20 mouse cellular contexts compared by ENCODE assay signal in genomic region chr1:52801651-52802050, GRCm38 (mm10). TPM values are rescaled to one million over a fixed set of nuclear protein-coding genes. Genes with fewer than 3 reads are reported as not detected.
DNase-seq lines count a peak whose midpoint lies in the region; ATAC-seq and TF ChIP-seq lines count a peak whose summit lies in the region.
"Had no signal": no experiment of that assay in that cellular context is flagged by ENCODE, and none has a peak within 500 bp of the region (broad histone marks: within the 10 kb centered on the region; RNA-seq: fewer than 3 reads in every experiment).

No protein-coding gene starts in this region.

- no peak for TF ChIP-seq POLR2A in kidney, adult 2 months (IDR thresholded peaks at IDR 0.05; ENCODE audit: low read depth, low read length)
- TF ChIP-seq POLR2A in spleen, adult 2 months (IDR thresholded peaks at IDR 0.05; ENCODE audit: low read depth, low read length), result no peak

- H3K4me3 ChIP-seq in kidney, embryonic 14.5 days (ENCODE audit: low read length), result no peak overlapping the region
- no peak overlapping the region for H3K4me3 ChIP-seq in kidney, adult 2 months (ENCODE audit: insufficient read depth, low read depth, low read length)
- no peak overlapping the region for H3K4me3 ChIP-seq in spleen, adult 2 months (ENCODE audit: extremely low read depth, insufficient read depth, insufficient read length)
- no peak overlapping the region for H3K4me3 ChIP-seq in forebrain, embryonic 13.5 days
- H3K4me3 ChIP-seq: embryonic facial prominence, embryonic 10.5 days; erythroblast, embryonic 14.5 days; gastrocnemius, adult 2 months; heart, embryonic 15.5 days; midbrain, embryonic 12.5 days had no signal

- no peak for TF ChIP-seq CTCF in kidney, adult 2 months (conservative IDR thresholded peaks at IDR 0.05; ENCODE audit: insufficient read depth, insufficient read length, low read depth, low read length)
- TF ChIP-seq CTCF in spleen, adult 2 months (IDR thresholded peaks at IDR 0.05; ENCODE audit: extremely low read depth, insufficient read depth, insufficient read length, insufficient replicate concordance), result no peak

- no peak for ATAC-seq in kidney, embryonic 14.5 days (ENCODE audit: low FRiP score, low TSS enrichment)
- ATAC-seq in megakaryocyte, adult 5-6 weeks (ENCODE audit: poor library complexity, severe bottlenecking), result peak; percentile 67
- ATAC-seq in forebrain, embryonic 13.5 days, result no peak
- ATAC-seq: forebrain, embryonic 16.5 days; intestine, embryonic 16.5 days had no signal

- peaks cover 17% of the 10 kb centered on the region for H3K4me1 ChIP-seq in kidney, embryonic 14.5 days (ENCODE audit: control insufficient read depth, insufficient read depth, low read length)
- H3K4me1 ChIP-seq in kidney, adult 2 months (ENCODE audit: control insufficient read depth, insufficient read depth, low read length), result 0 out of 2 replicates have a peak, but pooled peaks cover 4% of the 10 kb centered on the region
- H3K4me1 ChIP-seq in spleen, adult 2 months (ENCODE audit: control insufficient read depth, insufficient read depth, insufficient read length), result peaks cover 12% of the 10 kb centered on the region
- 0 out of 2 replicates have a peak, but pooled peaks cover 3% of the 10 kb centered on the region for H3K4me1 ChIP-seq in forebrain, embryonic 13.5 days
- H3K4me1 ChIP-seq: embryonic facial prominence, embryonic 10.5 days had no signal

- H3K27me3 ChIP-seq in kidney, embryonic 14.5 days (ENCODE audit: control insufficient read depth, insufficient read depth, low read length), result no peaks in the 10 kb centered on the region
- no peaks in the 10 kb centered on the region for H3K27me3 ChIP-seq in kidney, adult 2 months (replicated peaks; ENCODE audit: control insufficient read depth, insufficient read depth, low read length)
- no peaks in the 10 kb centered on the region for H3K27me3 ChIP-seq in spleen, adult 2 months (ENCODE audit: control insufficient read depth, insufficient read depth, low read length)
- no peaks in the 10 kb centered on the region for H3K27me3 ChIP-seq in forebrain, embryonic 13.5 days
- H3K27me3 ChIP-seq: heart, embryonic 15.5 days; midbrain, embryonic 12.5 days had no signal

- H3K36me3 ChIP-seq in kidney, embryonic 14.5 days (ENCODE audit: control insufficient read depth, insufficient read depth, low read length), result no peaks in the 10 kb centered on the region
- H3K36me3 ChIP-seq in kidney, adult 2 months (ENCODE audit: control insufficient read depth, insufficient read depth, low read length), result no peaks in the 10 kb centered on the region
- no peaks in the 10 kb centered on the region for H3K36me3 ChIP-seq in spleen, adult 2 months (ENCODE audit: control insufficient read depth, insufficient read depth, low read length)
- H3K36me3 ChIP-seq in forebrain, embryonic 13.5 days (ENCODE audit: poor library complexity, severe bottlenecking), result no peaks in the 10 kb centered on the region
- H3K36me3 ChIP-seq: embryonic facial prominence, embryonic 10.5 days; G1E; heart, embryonic 15.5 days; midbrain, embryonic 12.5 days had no signal

- H3K9ac ChIP-seq in kidney, embryonic 14.5 days (ENCODE audit: low read depth, low read length), result no peak overlapping the region
- H3K9ac ChIP-seq in forebrain, embryonic 13.5 days, result no peak overlapping the region
- H3K9ac ChIP-seq: heart, embryonic 15.5 days; midbrain, embryonic 12.5 days had no signal

- no peak for DNase-seq in kidney, adult 2 months
- no peak for DNase-seq in spleen, adult 2 months (ENCODE audit: low read depth in 1 of 2, low spot score in 2 of 2)
- DNase-seq in spleen, postnatal 14 days (ENCODE audit: low spot score in 2 of 2), result no peak
- no peak for DNase-seq in MN1 (ENCODE audit: low spot score)
- no peak for DNase-seq in frontal cortex, postnatal 10 days (ENCODE audit: low spot score in 2 of 2)
- DNase-seq: adrenal gland, postnatal 25 days; cerebellum, postnatal 14 days; gastrocnemius, adult 2 months; lung, postnatal 10 days; right cerebral cortex, postnatal 25 days had no signal

- H3K27ac ChIP-seq in kidney, embryonic 14.5 days (ENCODE audit: low read depth, low read length), result peak overlapping the region; percentile 86
- H3K27ac ChIP-seq in kidney, adult 2 months (ENCODE audit: insufficient read depth, low read depth, low read length), result no peak overlapping the region
- H3K27ac ChIP-seq in spleen, adult 2 months (ENCODE audit: insufficient read depth, low read length), result peak overlapping the region; percentile 20; the same call in 1 of the 2 replicates
- H3K27ac ChIP-seq in forebrain, embryonic 13.5 days, result no peak overlapping the region
- H3K27ac ChIP-seq: embryonic facial prominence, embryonic 10.5 days; gastrocnemius, adult 2 months; heart, embryonic 15.5 days; midbrain, embryonic 12.5 days had no signal

- WGBS in kidney, embryonic 14.5 days, result 62% methylated on average over 5 of the region's 5 CpGs
- 71% methylated on average over 5 of the region's 5 CpGs for WGBS in kidney, adult 2 months
- 28% methylated on average over 5 of the region's 5 CpGs for WGBS in spleen, adult 2 months
- 87% methylated on average over 5 of the region's 5 CpGs for WGBS in forebrain, embryonic 13.5 days

- H3K4me2 ChIP-seq in kidney, embryonic 14.5 days (replicated peaks; ENCODE audit: low read depth, low read length), result no peak overlapping the region
- no peak overlapping the region for H3K4me2 ChIP-seq in forebrain, embryonic 13.5 days
- H3K4me2 ChIP-seq: heart, embryonic 15.5 days; midbrain, embryonic 12.5 days had no signal

- no peaks in the 10 kb centered on the region for H3K9me3 ChIP-seq in kidney, embryonic 14.5 days (ENCODE audit: control insufficient read depth, low read length)
- no peaks in the 10 kb centered on the region for H3K9me3 ChIP-seq in forebrain, embryonic 13.5 days (replicated peaks)
- H3K9me3 ChIP-seq: embryonic facial prominence, embryonic 10.5 days; G1E; heart, embryonic 15.5 days; midbrain, embryonic 12.5 days had no signal

RNA-seq across cellular contexts. Expression of gene Inpp1, which starts 15.8 kb away (rescaled TPM):
- 12.0 and 12.9 TPM in 2 replicates for polyA plus RNA-seq in kidney, embryonic 14.5 days (2014; fragmentation: Nextera tagmentation; extraction: Ambion mirVana)
- polyA plus RNA-seq in kidney, adult 2 months (2012; rRNA removed), result 6.8 and 6.9 TPM in 2 replicates
- 11.3 and 12.1 TPM in 2 replicates for polyA plus RNA-seq in spleen, adult 2 months (2012; rRNA removed)
- 6.6 and 12.5 TPM in 2 replicates for total RNA-seq in megakaryocyte, adult 5-6 weeks (2015)
- 10.1 and 13.4 TPM in 2 replicates for total RNA-seq in megakaryocyte, adult 5-6 weeks (2017)
- polyA plus RNA-seq in forebrain, embryonic 13.5 days (2015; fragmentation: Nextera tagmentation; extraction: Ambion mirVana), result 13.5 and 18.3 TPM in 2 replicates
- polyA plus RNA-seq: G1E had no signal

RNA-seq across cellular contexts. Expression of gene Hibch, which starts 43.1 kb away (rescaled TPM):
- 23.4 and 27.8 TPM in 2 replicates for polyA plus RNA-seq in kidney, embryonic 14.5 days (2014; fragmentation: Nextera tagmentation; extraction: Ambion mirVana)
- 39.2 and 49.7 TPM in 2 replicates for polyA plus RNA-seq in kidney, adult 2 months (2012; rRNA removed)
- polyA plus RNA-seq in spleen, adult 2 months (2012; rRNA removed), result 7.4 and 7.6 TPM in 2 replicates
- 21.7 and 22.8 TPM in 2 replicates for total RNA-seq in megakaryocyte, adult 5-6 weeks (2015)
- total RNA-seq in megakaryocyte, adult 5-6 weeks (2017), result 61.8 and 87.1 TPM in 2 replicates
- polyA plus RNA-seq in forebrain, embryonic 13.5 days (2015; fragmentation: Nextera tagmentation; extraction: Ambion mirVana), result 23.9 and 25.1 TPM in 2 replicates

Comparison
In these comparisons a context has a peak if more than half of its experiments do, and no peak if none do; other contexts are left out.
1. H3K27ac ChIP-seq: peak in kidney, embryonic 14.5 days (single experiment) and spleen, adult 2 months (single experiment); none in kidney, adult 2 months (single experiment) and forebrain, embryonic 13.5 days (single experiment).